Mouse (Mus musculus) embryo, embryonic 11 days (tissue): Measurements from ENCODE around the gene Wdsub1.
A peak's percentile ranks its signal among the peaks of the same experiment; 100 is the strongest.
"Not testable (repeated sequence)": the region's sequence is repeated elsewhere in the genome, so short reads cannot be mapped to it uniquely, and the experiment has no call there.

ENCODE experiments used
- DNase-seq: peaks from one replicate; pipeline ENCODE4 v3.0.0-alpha.2; 2015

Gene Wdsub1

GRCm38 (mm10) chr2:59881831-59882741, at the start of gene Wdsub1:
Wdsub1 (minus strand) TSS chr2:59882591.
- DNase-seq = peak; percentile 97

DNA sequence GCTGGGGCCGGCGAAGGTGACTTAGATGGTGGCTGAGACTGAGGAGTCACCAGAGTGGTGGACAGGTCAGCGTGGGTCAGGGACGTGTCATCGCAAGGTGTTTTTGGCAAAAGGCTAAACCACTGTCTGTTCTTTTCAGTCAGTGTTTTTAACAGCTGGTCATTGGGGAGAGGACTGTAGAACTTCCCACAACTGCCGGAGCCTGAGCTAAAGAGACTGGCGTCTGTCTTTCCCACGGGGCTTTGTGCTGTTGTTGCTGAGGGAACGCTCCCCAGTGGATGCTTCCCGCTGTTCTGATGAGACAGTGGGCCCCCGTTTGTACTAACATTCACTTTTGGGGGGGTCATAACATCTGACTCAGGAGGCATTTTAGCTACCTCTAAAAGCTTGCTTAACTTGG, 31.2 kb upstream of the Wdsub1 start:
- no peak for DNase-seq

DNA sequence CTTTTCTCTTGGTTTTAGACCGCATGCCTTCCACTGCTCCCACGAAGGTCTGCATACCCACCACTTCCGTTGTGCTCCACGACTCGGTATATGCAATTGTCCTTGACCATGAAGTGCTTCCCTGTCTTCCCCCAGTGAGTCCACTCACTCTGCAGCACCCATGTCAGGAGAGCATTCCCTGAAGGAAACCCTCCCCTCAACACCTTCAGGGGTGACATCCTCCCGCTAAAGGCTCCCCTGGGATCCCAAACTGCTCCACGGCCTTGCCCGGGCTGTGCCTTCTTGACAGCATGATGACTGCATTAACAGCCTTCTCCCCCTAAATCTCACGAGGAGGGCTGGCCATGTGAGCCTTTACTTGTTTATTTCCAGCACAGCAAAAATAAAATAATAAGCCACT, 25.7 kb upstream of the Wdsub1 start:
- DNase-seq = no peak

DNA sequence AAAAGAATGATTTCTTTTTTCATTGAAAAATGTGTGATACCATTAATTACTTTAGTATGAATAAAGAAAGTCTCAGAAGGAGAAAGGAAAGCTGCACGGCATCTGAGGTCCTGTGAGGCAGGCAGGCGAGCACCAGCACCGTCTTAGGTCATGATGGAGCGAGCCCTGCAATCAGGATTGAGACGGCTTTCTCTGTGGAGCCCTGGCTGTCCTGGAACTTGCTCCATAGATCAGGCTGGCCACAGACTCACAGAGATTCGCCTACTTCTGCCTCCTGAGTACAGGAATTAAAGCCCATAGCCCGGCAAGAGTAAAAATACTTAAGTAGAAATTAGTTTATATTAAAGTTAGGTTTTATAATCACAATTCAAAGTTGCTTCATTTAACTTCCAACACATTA, 21.6 kb upstream of the Wdsub1 start:
- no peak for DNase-seq

DNA sequence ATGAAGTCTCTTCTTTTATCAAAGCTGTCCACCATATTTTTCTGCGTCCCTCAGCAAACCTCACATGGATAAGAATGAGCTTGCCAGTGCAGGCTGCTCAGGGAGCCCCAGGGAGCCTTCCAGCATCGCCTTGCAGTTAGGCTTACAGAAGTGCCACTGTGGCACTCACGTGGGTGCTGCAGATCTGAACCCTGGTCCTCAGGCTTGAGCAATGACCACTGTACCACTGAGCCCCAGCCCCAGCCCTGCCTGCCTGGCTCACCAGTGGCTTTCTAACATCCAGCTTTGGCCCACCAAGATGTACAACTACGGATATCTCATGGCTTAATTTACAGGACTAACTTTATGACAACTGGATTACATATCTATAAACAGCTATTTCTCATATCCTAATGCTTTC, 16.3 kb upstream of the Wdsub1 start:
- DNase-seq = no peak

DNA sequence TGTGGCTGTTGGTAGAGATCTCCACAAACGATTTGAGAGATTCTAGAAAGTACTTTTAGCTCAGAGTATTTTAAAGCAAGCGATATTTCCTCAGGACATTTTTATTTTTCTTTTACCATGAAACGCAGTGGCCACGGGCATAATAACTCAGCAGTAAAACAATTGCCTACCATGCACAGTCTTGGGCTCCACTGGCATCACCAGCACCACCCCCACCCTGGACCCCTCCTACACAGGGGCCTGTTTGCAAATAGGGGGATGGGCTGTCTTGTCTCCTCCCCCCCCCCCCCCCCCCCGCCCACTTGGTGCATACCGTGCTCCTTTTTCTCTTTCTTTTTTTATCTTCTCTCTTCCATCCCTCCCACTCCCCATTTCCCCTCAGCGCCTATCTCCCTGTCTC, 15.7 kb upstream of the Wdsub1 start:
- no peak for DNase-seq

DNA sequence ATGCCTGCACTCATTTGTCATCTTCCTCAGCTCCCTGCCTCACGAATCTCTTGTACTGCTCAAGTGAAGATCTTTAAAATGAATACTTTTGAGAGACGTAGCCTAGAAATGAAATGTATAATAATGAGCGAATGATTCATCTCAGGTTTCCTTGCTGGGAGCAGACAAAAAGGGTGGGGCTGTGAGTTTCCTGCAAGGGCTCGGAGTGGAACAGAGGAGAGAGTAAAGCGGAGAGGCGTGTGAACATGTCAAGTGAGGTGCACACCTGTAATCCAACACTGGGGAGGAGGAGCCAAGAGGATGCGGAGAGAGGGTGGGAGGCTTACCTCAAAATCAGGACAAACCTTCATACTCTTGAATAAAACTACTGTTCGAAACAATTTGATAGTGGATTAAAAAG, 14.4 kb upstream of the Wdsub1 start:
- DNase-seq = no peak

DNA sequence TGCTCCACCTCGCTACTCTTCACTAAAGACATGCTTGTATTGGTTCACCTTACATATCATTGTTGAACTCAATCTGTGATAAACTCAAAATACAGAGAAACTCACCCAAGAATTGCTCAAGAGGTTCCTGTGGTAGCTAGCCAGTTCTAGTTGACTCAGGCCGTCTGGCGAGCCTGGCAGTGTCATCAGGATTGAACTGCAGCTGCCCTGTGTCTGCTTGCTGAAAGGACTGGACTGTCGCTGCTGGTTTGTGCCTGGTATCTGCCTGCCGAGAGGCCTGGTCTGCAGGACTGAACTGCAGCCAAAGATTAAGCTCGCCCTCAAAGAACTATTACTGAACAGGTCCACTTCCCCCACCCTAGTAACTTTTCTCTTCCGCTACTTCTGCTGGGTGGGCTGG, 14.0 kb upstream of the Wdsub1 start:
- no peak for DNase-seq

GRCm38 (mm10) chr2:59889699-59890098, 7.3 kb upstream of the Wdsub1 start:
- DNase-seq = no peak

DNA sequence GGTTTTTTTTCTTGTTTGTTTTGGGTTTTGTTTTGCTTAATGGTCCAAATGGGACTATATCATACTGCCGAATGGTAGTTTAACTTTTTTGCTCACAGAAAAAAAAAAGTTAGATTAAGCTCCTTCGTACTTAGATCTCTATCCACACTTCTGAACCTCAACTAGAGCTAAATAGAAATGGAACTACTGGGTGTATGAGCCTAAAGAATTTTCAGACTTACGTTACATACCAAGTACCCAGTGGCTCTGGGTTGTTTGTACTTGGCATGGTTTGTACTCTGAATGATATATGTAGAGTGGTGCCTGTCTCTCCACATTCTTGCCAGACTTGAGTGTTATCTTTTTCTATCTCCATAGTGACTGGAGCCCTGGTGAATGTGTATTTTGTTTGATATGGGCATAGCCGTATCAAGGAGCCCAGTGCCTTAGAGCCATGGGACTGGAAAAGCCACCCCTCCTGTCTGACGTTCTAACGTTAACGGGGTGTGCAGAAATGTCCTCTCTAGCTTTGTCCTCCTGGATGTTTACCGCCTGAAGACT, 421 bp upstream of the Wdsub1 start:
- no peak for DNase-seq

DNA sequence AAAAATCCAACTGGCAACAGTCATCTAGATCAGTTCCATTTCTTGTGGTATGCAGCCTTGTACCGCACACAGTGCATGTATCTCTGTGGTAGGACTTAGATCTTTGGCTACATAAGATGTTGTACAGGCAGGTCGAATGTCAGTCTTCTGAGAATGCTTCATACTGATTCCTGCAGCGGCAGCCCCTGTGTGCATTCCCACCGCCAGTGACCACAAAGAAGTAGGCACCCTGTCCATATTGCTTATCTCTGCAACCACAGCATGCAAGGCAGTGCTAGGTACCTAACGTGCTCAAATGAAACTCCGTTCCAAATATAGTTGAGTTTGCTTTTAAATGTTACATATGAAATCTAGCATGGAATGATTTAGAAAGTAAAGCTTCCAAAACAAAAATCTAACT, 987 bp downstream of the Wdsub1 start:
- DNase-seq = no peak

DNA sequence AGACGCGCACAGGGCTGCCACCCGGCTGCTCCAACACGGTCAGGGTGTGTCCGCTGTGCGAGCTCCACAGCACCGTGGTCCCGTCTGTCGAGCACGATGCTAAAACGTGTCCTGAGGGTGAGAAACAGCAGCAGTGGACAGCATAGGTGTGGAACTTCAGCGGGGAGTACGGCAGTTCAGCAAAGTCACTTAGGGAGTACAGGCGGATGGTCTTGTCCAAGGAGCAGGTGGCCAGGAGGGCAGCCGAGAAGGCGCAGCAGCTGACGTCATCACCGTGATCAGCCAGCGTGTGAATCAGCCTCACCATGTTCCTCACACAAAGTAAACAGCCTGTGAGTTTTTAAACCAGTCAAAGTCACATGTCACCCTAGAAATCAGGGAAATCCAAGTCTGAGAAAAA, 4.2 kb downstream of the Wdsub1 start:
- DNase-seq = no peak

DNA sequence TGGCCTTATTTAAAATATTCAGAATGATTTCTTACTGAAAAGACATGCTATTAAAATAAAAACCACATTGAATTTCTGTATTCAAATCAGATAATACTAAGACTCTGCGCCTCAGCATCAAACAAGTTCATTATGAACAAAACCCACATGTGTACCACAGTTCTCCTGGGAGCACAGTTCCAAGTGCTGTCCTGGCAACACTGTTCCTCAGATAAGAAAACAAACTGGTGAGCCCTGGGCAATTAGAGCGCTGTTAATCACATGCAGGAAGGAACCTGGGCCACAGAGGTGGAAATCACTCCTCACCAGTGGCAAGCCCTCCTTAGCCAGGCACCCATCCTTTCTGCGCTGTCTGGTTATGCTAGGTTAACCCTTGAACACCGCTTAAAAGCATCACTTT, 5.1 kb downstream of the Wdsub1 start:
- DNase-seq = no peak

DNA sequence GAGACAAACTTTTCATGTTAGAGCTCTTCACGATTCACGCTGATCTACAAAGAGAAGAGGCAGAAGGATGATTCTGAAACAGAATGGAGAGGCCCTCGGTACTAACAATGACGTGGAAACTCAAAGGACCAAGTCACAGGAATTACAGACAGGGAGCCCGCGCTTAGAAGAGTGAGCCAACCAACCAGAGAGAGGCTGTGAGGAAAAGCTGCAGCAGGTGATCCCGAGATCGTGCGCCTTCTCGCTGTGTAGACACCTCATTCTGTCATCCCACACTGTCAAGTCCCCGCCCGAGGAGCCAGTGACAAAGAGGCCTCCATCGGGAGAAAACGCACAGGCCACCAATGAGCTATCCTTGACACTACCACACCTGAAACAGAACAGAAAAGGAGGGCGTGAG, 5.9 kb downstream of the Wdsub1 start:
- DNase-seq = no peak

DNA sequence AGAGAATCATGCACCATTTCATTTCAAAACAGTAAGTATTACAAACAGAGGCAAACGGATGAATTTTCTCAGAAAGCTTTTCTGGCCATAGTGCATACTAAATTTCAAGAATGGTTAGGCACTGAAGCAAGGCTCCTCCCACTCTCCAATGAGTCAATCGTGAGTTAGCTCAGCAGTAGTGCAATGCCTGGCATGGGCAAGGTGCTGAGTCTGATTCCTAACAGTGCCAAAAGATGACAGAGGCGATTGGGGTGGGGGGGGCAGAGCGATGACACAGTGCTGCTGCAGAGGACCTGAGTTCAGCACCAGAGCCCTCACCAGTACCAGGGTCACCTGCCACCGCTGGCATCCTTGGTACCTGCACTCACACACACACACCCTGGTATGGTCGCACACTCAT, 11.9 kb downstream of the Wdsub1 start:
- DNase-seq = no peak

DNA sequence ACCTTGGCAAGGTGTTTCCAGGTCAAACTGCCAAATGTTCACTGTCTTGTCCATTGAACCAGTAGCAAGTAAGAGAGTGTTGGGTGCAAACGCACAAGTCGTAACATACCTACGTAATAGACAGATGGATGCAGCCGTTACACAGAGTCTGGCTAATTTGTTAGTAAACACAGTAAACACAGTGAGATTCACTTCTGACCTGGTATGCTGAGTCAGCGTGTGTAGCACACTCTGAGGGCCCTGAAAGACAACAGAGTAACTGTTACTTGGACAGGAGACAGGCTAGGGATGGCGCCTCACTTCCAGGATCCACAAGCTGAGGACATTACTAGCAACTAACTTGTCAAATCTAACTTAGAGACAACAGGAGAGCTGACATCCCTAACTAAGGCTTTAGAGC, 19.8 kb downstream of the Wdsub1 start:
- DNase-seq = no peak

DNA sequence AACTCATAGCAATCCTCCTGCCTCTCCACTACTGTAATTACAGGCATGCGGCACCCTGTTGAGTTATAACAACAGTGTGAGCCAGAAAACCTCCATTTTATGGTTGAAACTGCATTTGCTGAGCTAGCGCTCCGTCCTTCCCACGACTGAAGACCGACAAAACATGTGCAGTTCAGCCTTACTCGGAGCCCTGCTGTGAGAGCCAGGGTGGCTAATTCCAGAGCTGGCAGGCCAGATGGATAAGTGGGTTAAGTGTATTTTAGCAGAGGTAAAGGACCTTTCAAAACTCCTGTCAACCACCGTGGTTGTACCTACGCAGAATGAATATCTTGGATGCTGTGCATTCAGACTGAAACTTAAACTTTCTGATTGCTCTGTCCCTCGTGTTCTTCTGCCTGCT, 28.0 kb downstream of the Wdsub1 start:
- DNase-seq = no peak

DNA sequence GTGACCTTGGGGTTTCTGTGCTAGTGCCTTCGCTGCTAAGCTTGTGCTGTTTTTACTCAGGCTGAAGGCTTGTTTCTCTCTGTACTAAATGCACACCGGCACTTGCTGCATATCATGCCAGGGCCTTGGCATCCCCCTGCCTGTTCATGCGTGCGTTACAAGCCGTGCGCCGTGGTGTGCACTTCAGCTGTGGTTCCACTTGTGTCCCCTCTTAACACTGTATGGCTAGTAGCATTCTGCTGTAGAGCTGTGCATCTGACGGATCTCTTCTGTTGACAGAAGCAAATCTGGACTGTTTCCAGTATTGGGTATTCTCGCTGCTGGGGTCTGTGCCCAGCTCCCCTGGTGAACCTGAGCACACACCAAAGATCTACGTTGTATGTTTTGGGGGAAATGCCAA, 28.8 kb downstream of the Wdsub1 start:
- no peak for DNase-seq

DNA sequence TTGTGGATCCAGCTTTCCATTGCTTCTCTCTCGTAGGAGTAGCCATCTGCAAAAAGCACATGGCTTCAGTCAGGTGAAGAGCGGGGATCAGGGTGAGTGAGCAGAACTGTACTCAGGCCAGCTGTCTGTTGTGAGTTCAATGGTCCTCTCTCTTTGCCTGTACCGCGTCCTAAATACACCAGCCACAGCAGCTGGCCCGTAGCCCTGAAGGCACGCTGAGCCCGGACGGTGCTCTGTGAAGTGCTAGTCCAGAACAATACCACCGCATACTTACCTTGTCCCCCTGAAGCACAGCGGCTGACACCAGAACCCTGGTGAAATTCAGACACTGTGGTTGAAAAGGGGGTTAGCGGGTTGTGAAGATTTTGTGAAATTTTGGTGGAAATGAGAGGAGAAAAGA, 29.5 kb downstream of the Wdsub1 start:
- DNase-seq = no peak

DNA sequence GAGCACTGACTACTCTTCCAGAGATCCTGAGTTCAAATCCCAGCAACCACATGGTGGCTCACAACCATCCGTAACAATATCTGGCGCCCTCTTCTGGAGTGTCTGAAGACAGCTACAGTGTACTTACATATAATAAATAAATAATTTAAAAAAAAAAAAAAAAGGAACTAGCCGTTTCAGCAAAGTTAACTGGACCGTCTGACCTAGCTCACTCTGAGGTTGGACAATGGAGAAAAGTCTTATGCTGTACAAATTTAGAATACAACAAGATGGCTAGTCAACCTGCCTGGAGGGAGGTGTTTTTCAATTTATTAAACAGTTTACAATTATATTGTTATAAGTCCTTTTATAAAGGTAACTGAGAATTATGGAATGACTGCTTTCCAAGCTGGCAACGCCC, 30.5 kb downstream of the Wdsub1 start:
- not testable (repeated sequence) for DNase-seq

DNA sequence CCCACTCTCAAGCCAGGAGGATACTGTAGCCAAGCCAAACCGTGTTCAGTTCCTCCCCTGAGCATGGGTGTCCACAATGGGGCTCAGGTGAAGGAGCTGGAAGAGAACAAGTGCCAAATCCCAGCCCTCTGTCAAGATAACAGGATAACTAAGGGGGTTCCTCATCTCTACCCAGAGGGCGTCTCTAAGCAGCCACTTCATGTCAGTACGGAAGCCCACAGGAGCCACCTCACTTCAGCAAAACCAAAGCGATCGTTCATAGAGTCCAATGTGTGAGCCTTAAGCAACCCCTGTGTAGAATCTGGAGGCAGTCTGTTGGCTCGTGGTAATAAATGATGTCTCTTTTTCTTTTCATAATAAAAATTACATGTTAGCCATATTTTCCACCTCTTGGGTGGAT, 38.5 kb downstream of the Wdsub1 start:
- no peak for DNase-seq

- DNase-seq = no peak
Measured at GRCm38 (mm10) chr2:59843156-59843555, 39.2 kb downstream of the Wdsub1 start.

DNA sequence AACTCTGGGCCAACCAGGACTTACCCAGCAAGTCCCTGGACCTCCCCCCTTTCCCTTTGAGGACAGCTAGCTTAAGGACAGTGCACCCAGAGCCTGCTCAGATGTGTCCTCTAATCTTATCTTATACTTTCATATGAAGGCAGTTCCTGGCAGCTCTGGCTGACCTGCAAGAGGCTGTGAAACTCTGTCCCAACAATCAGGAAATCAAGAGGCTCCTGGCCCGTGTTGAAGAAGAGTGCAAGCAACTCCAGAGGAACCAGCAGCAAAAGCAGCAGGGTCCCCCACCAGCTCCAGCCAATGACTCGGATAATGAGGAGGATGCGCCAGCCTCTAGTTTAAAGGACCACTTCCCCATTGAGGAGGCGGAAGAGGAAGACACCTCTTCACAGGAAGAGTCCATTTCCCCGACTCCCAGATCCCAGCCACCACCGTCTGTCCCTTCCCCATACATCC, 39.8 kb downstream of the Wdsub1 start:
- no peak for DNase-seq

DNA sequence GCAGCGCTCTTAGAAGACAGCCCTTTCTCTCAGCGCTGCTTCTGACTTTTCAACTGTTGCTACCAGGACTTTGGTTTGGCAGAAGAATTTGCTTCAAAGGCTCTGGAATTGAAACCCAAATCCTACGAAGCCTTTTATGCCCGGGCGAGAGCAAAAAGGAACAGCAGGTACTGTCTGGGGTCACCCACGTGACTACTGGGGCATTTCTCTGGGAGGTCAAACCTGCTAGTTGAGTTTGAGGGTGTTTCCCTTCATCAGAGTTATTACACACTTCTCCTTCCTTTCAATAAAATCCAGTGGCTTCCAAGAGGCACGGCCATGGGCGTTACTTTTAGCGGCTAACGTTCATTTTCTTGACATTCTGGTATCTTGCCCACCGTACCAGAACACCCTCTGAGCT, 40.4 kb downstream of the Wdsub1 start:
- DNase-seq = no peak
